ENCODE assay signal across 8 mouse cellular contexts in genomic region chr1:189618970-189619740, GRCm38 (mm10).
DNase-seq lines count a peak whose midpoint lies in the region; ATAC-seq and TF ChIP-seq lines count a peak whose summit lies in the region.
"Had no signal": no experiment of that assay in that cellular context is flagged by ENCODE, and none has a peak within 500 bp of the region (broad histone marks: within the 10 kb centered on the region; RNA-seq: fewer than 3 reads in every experiment).

No protein-coding gene starts in this region.

- no peak for TF ChIP-seq CTCF in layer of hippocampus, adult 2 months (conservative IDR thresholded peaks at IDR 0.05)

- DNase-seq in heart, postnatal 4 days = no peak
- peak; percentile 45 for DNase-seq in embryonic facial prominence, embryonic 10.5 days (ENCODE audit: low spot score)
- DNase-seq in heart, postnatal 10 days = peak; percentile 22 to 33
- DNase-seq in lung, postnatal 14 days = peak; percentile 29
- DNase-seq in layer of hippocampus, adult 2 months (ENCODE audit: low spot score in 2 of 2) = no peak
- DNase-seq in c-Kit-positive CD71-positive TER-119-positive erythroid progenitor cells, embryonic 14.5 days (ENCODE audit: low spot score) = no peak
- DNase-seq: kidney, adult 8-10 months had no signal

- no peak overlapping the region for H3K4me2 ChIP-seq in heart, embryonic 16.5 days (ENCODE audit: low read depth, low read length)

- H3K27ac ChIP-seq in heart, embryonic 16.5 days (ENCODE audit: low read length) = 0 out of 2 replicates have a peak overlapping the region, but pooled peaks have one; percentile 20
- peak overlapping the region; percentile 45 for H3K27ac ChIP-seq in embryonic facial prominence, embryonic 10.5 days (replicated peaks)
- H3K27ac ChIP-seq in layer of hippocampus, adult 2 months = no peak overlapping the region

- intact Hi-C loops in heart, postnatal 10 days (cut with DNase I) = no loop called here

- H3K36me3 ChIP-seq in heart, embryonic 16.5 days (ENCODE audit: control insufficient read depth, insufficient read depth) = no peaks in the 10 kb centered on the region
- H3K36me3 ChIP-seq in embryonic facial prominence, embryonic 10.5 days (replicated peaks) = no peaks in the 10 kb centered on the region

- ATAC-seq in heart, embryonic 16.5 days (replicated peaks; ENCODE audit: extremely low read depth, insufficient read depth, low FRiP score) = peak; percentile 78

- H3K9me3 ChIP-seq in heart, embryonic 16.5 days (replicated peaks; ENCODE audit: control insufficient read depth, low read length) = no peaks in the 10 kb centered on the region
- H3K9me3 ChIP-seq in embryonic facial prominence, embryonic 10.5 days = peaks cover 8% of the 10 kb centered on the region; the same call in 1 of the 2 replicates

- no peaks in the 10 kb centered on the region for H3K27me3 ChIP-seq in heart, embryonic 16.5 days (ENCODE audit: control insufficient read depth, insufficient read depth, low read length)
- H3K27me3 ChIP-seq in embryonic facial prominence, embryonic 10.5 days (replicated peaks; ENCODE audit: low read depth, poor library complexity, severe bottlenecking) = no peaks in the 10 kb centered on the region

- no peaks in the 10 kb centered on the region for H3K4me1 ChIP-seq in heart, embryonic 16.5 days (ENCODE audit: control insufficient read depth, insufficient read depth, low read length)
- peaks cover 11% of the 10 kb centered on the region; the same call in 1 of the 2 replicates for H3K4me1 ChIP-seq in embryonic facial prominence, embryonic 10.5 days

- no peak overlapping the region for H3K4me3 ChIP-seq in heart, embryonic 16.5 days (ENCODE audit: low read length)
- no peak overlapping the region for H3K4me3 ChIP-seq in embryonic facial prominence, embryonic 10.5 days
- H3K4me3 ChIP-seq in layer of hippocampus, adult 2 months = no peak overlapping the region

- H3K9ac ChIP-seq in heart, embryonic 16.5 days (ENCODE audit: low read length) = no peak overlapping the region

- 42% methylated on average over 13 of the region's 13 CpGs for WGBS in heart, embryonic 16.5 days
- 65% methylated on average over 13 of the region's 13 CpGs for WGBS in embryonic facial prominence, embryonic 10.5 days

Comparison
In these comparisons a context has a peak if more than half of its experiments do, and no peak if none do; other contexts are left out.
1. DNase-seq: peak in embryonic facial prominence, embryonic 10.5 days (single experiment), heart, postnatal 10 days (2 of 2) and lung, postnatal 14 days (single experiment); none in heart, postnatal 4 days (single experiment), layer of hippocampus, adult 2 months (0 of 2) and c-Kit-positive CD71-positive TER-119-positive erythroid progenitor cells, embryonic 14.5 days (single experiment).